ENCODE assay signal across 13 mouse cellular contexts in the genomic region with DNA sequence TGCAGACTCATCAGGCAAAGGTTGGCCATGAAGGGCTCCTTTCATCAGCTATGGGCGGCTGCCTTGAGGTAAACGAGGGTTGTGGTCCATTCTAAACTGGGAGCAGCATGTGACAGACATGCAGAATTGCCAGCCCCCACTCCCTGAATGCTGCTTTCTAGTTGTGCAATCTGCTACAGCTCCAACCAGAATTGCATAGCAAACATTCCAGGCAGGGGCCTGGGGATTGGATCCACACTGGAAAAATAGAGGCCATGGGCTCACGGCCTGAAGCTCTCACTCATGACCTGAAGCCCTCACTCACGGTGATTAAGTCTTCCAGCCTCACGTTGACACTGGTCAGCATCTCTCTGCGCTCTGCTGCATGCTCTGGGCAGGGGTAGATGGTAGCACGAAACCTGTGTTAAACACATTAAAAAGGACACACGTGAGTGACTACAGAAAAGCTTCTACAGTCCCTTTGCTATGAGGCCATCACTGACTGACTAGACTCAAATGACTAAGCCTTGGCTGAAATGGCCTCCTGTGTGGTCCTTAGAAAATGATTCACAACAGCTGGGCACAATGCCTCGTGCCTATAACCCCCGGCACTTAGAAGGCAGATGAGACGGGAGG. TPM values are rescaled to one million over a fixed set of nuclear protein-coding genes. Genes with fewer than 3 reads are reported as not detected.
DNase-seq lines count a peak whose midpoint lies in the region; ATAC-seq and TF ChIP-seq lines count a peak whose summit lies in the region.
"Had no signal": no experiment of that assay in that cellular context is flagged by ENCODE, and none has a peak within 500 bp of the region (broad histone marks: within the 10 kb centered on the region; RNA-seq: fewer than 3 reads in every experiment).

No protein-coding gene starts in this region.

- no peaks in the 10 kb centered on the region for H3K79me2 ChIP-seq in heart, adult 2 months (replicated peaks; ENCODE audit: control insufficient read depth, insufficient read depth, low read length)

- no peak for TF ChIP-seq EP300 in heart, adult 2 months (IDR thresholded peaks at IDR 0.05; ENCODE audit: insufficient read depth, low read depth, low read length)

- WGBS in heart, adult 2 months, result 60% methylated on average over 11 of the region's 11 CpGs
- WGBS in kidney, embryonic 16.5 days, result 30% methylated on average over 11 of the region's 11 CpGs

- peak overlapping the region; percentile 46 for H3K27ac ChIP-seq in gastrocnemius, adult 2 months
- H3K27ac ChIP-seq in heart, adult 2 months, result no peak overlapping the region
- peak overlapping the region; percentile 43 for H3K27ac ChIP-seq in kidney, embryonic 16.5 days (ENCODE audit: low read length)
- H3K27ac ChIP-seq: forebrain, embryonic 13.5 days had no signal

- no peak for TF ChIP-seq CTCF in gastrocnemius, adult 2 months (IDR thresholded peaks at IDR 0.05)
- no peak for TF ChIP-seq CTCF in heart, adult 2 months (IDR thresholded peaks at IDR 0.05)

- H3K36me3 ChIP-seq in heart, adult 2 months (ENCODE audit: control insufficient read depth, insufficient read depth, low read length), result no peaks in the 10 kb centered on the region
- H3K36me3 ChIP-seq in kidney, embryonic 16.5 days (ENCODE audit: insufficient read depth, low read length), result no peaks in the 10 kb centered on the region

- intact Hi-C loops in gastrocnemius, adult 2 months (cut with DNase I), result no loop called here
- intact Hi-C loops in heart, adult 2 months (cut with DNase I), result no loop called here
- intact Hi-C loops in left cerebral cortex, postnatal 10 days (cut with DNase I), result no loop called here

- H3K4me3 ChIP-seq in gastrocnemius, adult 2 months, result no peak overlapping the region
- no peak overlapping the region for H3K4me3 ChIP-seq in heart, adult 2 months
- no peak overlapping the region for H3K4me3 ChIP-seq in kidney, embryonic 16.5 days (ENCODE audit: low read length)
- H3K4me3 ChIP-seq: forebrain, embryonic 13.5 days had no signal

- no peaks in the 10 kb centered on the region for H3K27me3 ChIP-seq in heart, adult 2 months (ENCODE audit: control insufficient read depth, insufficient read depth, low read length)
- no peaks in the 10 kb centered on the region for H3K27me3 ChIP-seq in kidney, embryonic 16.5 days (ENCODE audit: insufficient read depth, low read length)
- H3K27me3 ChIP-seq: forebrain, embryonic 13.5 days had no signal

- ATAC-seq in kidney, embryonic 16.5 days (ENCODE audit: low FRiP score, low TSS enrichment), result peak; percentile 84
- ATAC-seq: forebrain, embryonic 13.5 days had no signal

- no peak overlapping the region for H3K9ac ChIP-seq in heart, adult 2 months (ENCODE audit: low read depth, low read length)
- no peak overlapping the region for H3K9ac ChIP-seq in kidney, embryonic 16.5 days (replicated peaks; ENCODE audit: low read length)
- H3K9ac ChIP-seq: forebrain, embryonic 13.5 days had no signal

- H3K9me3 ChIP-seq in kidney, embryonic 16.5 days (ENCODE audit: low read length), result no peaks in the 10 kb centered on the region
- H3K9me3 ChIP-seq: forebrain, embryonic 13.5 days had no signal

- H3K4me1 ChIP-seq in heart, adult 2 months (ENCODE audit: control insufficient read depth, insufficient read depth, low read length), result peaks cover 2% of the 10 kb centered on the region; the same call in 1 of the 2 replicates
- peaks cover 15% of the 10 kb centered on the region; the same call in 1 of the 2 replicates for H3K4me1 ChIP-seq in kidney, embryonic 16.5 days (ENCODE audit: insufficient read depth, low read length)
- H3K4me1 ChIP-seq: forebrain, embryonic 13.5 days had no signal

- TF ChIP-seq POLR2A in heart, adult 2 months (IDR thresholded peaks at IDR 0.05; ENCODE audit: insufficient read depth, low read depth, low read length), result no peak

- H3K4me2 ChIP-seq in kidney, embryonic 16.5 days (replicated peaks; ENCODE audit: low read depth, low read length), result no peak overlapping the region
- H3K4me2 ChIP-seq: forebrain, embryonic 13.5 days had no signal

- peak; percentile 29 for DNase-seq in gastrocnemius, adult 2 months
- no peak for DNase-seq in gastrocnemius, adult 8-10 months (ENCODE audit: low spot score in 2 of 2)
- peak; percentile 24 to 25 for DNase-seq in heart, adult 2 months
- peak; percentile 38 to 60 for DNase-seq in lung, postnatal 4 days
- DNase-seq in cerebellum, adult 18-20 months, result no peak
- no peak for DNase-seq in urinary bladder, postnatal 36 days (ENCODE audit: low spot score in 2 of 2)
- no peak for DNase-seq in left cerebral cortex, postnatal 10 days (ENCODE audit: extremely low spot score in 1 of 2, low spot score in 2 of 2)
- DNase-seq: adrenal gland, postnatal 36 days had no signal

RNA-seq across cellular contexts. Expression of a gene that starts 27.2 kb away (rescaled TPM):
- total RNA-seq in gastrocnemius, adult 2 months (2021), result not detected
- total RNA-seq in gastrocnemius, adult 8-10 months (2022), result not detected
- total RNA-seq in heart, adult 2 months (2021), result not detected
- polyA plus RNA-seq in heart, adult 2 months (2012; rRNA removed), result not detected in 2 replicates
- 69.8 and 72.7 TPM in 2 replicates for polyA plus RNA-seq in kidney, embryonic 16.5 days (2015; fragmentation: Nextera tagmentation; extraction: Ambion mirVana)
- total RNA-seq in left cerebral cortex, postnatal 10 days (2021), result not detected
- total RNA-seq: adrenal gland, postnatal 36 days; layer of hippocampus, postnatal 25 days had no signal
- polyA plus RNA-seq: forebrain, embryonic 13.5 days; neural tube, embryonic 11.5 days; testis, adult 2 months had no signal

RNA-seq across cellular contexts. Expression of a gene that starts 35.0 kb away (rescaled TPM):
- total RNA-seq in gastrocnemius, adult 2 months (2021), result under 1 TPM in 1 of 2 experiments, not detected in 1; 0.14 TPM
- total RNA-seq in gastrocnemius, adult 8-10 months (2022), result under 1 TPM in 2 of 4 experiments, not detected in 2; 0.12 to 0.21 TPM
- under 1 TPM; 0.39 to 0.41 TPM for total RNA-seq in heart, adult 2 months (2021)
- 0.85 and 2.1 TPM in 2 replicates for polyA plus RNA-seq in heart, adult 2 months (2012; rRNA removed)
- 15.6 and 16.5 TPM in 2 replicates for polyA plus RNA-seq in kidney, embryonic 16.5 days (2015; fragmentation: Nextera tagmentation; extraction: Ambion mirVana)
- total RNA-seq in left cerebral cortex, postnatal 10 days (2021), result under 1 TPM in 1 of 2 experiments, not detected in 1; 0.32 TPM

RNA-seq across cellular contexts. Expression of a gene that starts 42.6 kb away (rescaled TPM):
- total RNA-seq in gastrocnemius, adult 2 months (2021), result under 1 TPM; 0.50 to 0.56 TPM
- total RNA-seq in gastrocnemius, adult 8-10 months (2022), result under 1 TPM; 0.12 to 0.54 (median 0.22) TPM
- 1 to 10 TPM; 1.0 to 2.5 TPM for total RNA-seq in heart, adult 2 months (2021)
- 0.67 and 1.4 TPM in 2 replicates for polyA plus RNA-seq in heart, adult 2 months (2012; rRNA removed)
- 21.8 and 28.9 TPM in 2 replicates for polyA plus RNA-seq in kidney, embryonic 16.5 days (2015; fragmentation: Nextera tagmentation; extraction: Ambion mirVana)
- total RNA-seq in left cerebral cortex, postnatal 10 days (2021), result 1 to 10 TPM; 4.6 to 5.3 TPM
- polyA plus RNA-seq: neural tube, embryonic 11.5 days had no signal

Comparison
In these comparisons a context has a peak if more than half of its experiments do, and no peak if none do; other contexts are left out.
1. DNase-seq: peak in gastrocnemius, adult 2 months (single experiment), heart, adult 2 months (2 of 2) and lung, postnatal 4 days (2 of 2); none in gastrocnemius, adult 8-10 months (0 of 2), cerebellum, adult 18-20 months (0 of 2), urinary bladder, postnatal 36 days (0 of 2) and left cerebral cortex, postnatal 10 days (0 of 2).